Mouse (Mus musculus) gastrocnemius, postnatal 36 days (tissue): ENCODE data around the gene Mars. TPM values are rescaled to one million over a fixed set of nuclear protein-coding genes. Genes with fewer than 3 reads are reported as not detected.

Experiments used
- DNase-seq, 2 experiments: peaks; one replicate each; pipeline ENCODE4 v3.0.0; 2022
- intact Hi-C: fragments of 180-260 bp; cut with DNase I; formaldehyde crosslinking; loops from one replicate; pipeline ENCODE4 v1.15.1; 2025
- total RNA-seq, 2 experiments: library from RNA; stranded (reverse); gene quantifications; 2 replicates each; pipeline ENCODE4 v1.2.3; 2021

Gene Mars
- total RNA-seq, 2 experiments from 2014 or later, result 54.1 to 56.1 TPM

DNA sequence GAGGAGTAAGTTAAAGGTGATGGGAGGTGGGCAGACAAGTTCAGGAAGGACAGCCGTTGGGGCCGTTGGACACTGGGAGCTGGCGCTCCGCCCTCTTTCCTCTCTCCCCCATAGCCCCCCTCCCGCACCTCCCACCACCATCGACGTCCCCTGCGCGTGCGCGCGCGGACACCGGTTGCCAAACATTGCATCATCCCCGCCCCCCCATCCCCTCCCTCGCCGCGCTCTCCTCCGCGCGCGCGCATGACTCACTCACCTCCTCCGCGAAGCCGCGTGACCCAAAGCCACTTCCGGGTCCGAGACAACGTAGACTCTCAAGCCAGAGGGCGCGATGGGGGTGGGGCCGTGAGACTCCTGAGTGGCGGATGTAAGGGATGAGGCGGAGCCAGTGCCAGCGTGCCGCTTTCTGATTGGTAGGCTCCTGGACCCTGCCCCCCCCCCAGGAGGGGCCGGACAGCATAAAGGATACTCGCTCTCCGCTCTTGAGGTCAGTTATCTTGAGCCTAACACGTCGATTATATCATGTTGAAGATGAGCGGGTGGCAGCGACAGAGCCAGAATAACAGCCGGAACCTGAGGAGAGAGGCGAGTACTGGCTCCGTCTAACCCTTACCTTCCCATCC, 21.2 kb downstream of the Mars start:
- intact Hi-C loops, result no loop called here
- DNase-seq, result peak; percentile 99 to 100

DNA sequence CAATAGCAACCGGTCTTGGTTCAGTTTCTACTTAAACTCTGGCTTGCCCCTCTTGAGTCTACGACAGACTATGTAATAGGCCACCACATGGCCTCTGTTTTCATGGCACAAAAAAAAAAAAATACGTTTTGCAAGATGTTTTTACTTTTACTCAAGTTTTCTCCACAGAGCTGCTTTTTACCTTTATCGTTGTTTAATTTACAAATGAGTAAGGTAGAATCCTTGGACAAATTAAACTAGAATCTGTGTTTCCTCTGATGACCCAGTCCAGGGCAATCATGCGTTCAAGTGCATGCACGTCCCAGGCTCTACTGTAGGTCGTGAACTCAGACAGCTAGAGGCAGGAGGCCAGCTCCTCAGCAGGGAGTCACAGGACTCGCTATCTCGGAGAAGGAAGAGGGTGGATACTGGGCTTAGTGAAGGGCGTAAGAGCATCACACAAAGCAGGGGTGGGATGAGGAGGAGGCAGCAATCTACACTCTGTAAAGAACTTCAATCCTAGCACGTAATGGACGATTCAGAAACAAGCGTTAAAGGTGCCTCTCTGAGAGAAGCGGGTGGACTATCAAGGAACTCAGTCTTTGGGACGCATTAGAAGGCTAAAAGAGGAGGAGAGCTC, 21.9 kb downstream of the Mars start:
- peak in 1 of 2 experiments; percentile 59 for DNase-seq
- intact Hi-C loops, result no loop called here

DNA sequence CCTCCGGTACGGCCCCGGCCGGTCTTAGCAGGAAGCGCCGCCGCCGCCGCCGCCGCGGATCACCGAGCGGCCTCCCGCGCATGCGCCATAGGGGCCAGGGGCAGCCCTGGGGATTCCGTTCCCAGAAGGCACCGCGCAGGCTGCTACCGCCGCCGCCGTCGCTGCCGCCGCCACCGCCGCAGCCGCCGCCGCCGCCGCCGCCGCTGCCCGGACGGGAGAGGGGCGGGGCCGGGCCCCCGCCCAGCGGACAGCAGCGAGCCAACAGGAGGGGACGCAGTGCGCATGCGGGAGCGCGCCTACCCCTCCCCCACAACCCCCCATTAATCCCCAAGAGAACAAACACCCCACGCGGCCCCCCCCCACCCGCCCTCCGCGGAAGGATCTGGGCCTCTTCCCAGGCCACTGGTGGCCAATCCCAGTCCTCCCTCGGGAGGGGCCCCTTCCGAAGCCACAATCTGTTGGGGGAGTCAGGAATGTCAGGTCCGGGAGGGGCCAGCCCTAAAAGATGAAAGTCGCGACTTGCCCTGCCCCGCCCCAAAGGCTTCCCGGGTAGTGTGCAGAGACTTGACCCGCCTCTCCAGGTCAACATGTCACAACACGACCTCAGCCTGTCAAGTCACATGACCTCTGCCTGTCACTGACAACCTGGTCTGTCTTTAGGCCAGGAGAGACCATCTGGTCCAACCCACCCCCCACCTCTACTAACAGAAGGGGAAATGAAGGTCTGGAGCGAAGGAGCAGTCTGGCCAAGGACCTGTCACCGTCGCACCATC, 22.6 kb downstream of the Mars start, which contains the start of gene Mbd6:
Gene Mbd6, minus strand, starts transcription at position 219 of the 773 bp plus-strand sequence.
- intact Hi-C loops, result no loop called here
- peak; percentile 85 to 87 for DNase-seq

DNA sequence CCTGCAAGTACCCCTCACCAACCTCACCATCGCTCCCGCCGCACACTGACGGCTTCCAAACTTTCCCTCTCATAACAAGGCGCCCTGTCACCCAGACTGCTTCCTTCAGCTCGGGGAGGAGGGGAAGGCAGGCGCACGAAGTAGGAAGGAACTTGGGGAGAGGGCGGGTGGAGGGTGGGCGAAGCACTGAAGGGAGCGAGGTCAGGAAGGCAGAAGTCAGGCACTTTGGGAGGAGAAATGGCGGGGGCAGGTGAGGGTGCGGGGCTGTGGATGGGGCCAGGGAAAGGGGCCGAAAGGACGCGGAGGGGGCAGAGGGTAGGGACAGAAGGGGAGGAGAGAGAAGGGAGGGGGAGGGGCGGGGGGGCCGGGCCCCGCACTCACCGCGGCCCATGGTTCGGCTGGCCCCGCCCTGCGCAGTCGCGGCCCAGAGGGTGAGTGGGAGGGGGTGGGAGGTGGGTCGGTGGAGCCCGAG, 23.2 kb downstream of the Mars start:
- intact Hi-C loops, result no loop called here
- DNase-seq, result no peak

DNA sequence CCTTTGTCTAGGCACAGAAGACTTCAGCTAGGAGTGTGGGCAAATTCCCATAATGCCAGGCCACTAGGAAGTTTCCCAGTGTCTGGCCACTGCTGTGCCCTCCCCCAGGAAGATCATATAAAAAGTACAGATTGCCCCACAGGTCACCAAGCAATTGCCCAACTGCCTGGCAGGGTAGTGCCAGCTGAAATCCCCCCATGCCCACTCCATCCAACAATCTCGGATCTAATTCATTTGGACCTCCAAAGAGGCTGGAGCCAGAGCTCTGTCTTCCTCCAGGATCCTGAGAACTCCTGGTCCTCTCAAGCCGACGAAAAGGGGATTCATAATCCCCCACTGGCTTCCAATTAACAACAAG, 23.7 kb downstream of the Mars start:
- DNase-seq, result no peak
- intact Hi-C loops, result no loop called here

DNA sequence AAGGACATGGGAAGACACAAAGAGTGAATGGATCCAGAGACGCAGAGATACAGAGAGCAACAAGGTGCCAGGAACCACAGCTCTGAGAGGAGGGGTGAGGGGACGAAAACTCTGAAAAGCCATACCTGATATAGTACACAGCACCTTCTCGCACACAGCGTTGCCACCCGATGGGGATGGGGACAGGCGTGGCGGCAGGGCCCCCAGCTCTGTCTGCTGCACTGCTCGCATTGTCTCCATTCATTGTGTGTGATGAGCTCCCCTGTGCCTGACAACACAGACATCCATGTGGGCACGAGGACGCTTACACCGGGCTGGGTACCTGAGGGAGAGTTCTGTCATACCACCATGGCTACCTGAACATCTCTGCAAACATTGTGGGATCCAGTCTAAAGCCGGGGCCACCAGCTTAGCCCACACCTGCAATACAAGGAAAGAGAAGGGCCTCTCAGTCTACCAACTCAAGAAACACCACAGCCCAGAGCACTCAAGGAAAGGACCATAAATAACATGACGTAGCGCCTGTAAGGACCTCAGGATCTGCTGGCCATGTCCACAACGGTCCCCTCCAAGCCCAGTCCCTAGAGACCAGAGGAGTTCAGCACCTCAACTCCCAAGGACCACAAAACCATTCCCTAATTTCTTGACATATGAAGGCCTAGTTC, 24.2 kb downstream of the Mars start:
- intact Hi-C loops, result no loop called here
- no peak for DNase-seq

DNA sequence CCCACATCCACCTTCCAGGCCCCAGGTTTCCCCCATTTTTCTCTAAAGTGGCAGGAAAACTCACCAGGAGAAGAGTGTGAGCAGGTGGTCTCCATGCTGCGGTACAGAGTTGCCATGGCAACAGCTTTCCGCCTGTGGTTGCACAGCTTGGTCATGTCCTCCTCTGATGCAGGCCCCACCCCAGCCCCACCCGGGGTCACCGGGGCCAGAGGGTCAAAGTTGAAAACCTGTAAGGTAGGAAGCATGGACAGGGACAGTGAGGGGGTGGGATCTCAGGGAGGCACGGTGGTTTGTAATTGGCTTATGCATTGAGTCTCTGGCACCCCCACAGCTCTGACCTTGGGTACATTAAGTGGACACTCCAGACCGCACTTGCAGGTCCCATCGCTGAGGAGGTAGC, 24.9 kb downstream of the Mars start:
- intact Hi-C loops, result no loop called here
- DNase-seq, result no peak

DNA sequence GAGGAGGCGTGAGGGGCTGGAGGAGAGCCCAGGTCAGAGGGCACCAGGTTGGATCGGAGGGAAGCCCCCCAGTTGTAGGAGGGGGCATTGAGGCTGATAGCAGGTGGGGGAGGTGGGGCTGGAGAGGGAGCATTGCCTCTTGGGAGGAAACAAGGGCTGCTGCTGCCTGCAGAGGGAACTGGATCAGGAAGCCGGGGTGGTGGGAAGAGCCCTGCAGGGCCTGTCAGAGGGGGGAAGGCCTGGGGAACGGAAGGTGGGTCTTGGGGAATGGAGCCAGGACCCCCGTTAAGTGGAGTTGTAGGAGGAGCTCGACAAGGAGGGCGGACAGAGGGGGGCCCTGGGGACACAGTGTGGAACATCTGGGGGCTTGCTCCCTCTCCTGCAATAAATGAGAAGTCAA, 25.4 kb downstream of the Mars start:
- DNase-seq, result no peak
- intact Hi-C loops, result no loop called here

DNA sequence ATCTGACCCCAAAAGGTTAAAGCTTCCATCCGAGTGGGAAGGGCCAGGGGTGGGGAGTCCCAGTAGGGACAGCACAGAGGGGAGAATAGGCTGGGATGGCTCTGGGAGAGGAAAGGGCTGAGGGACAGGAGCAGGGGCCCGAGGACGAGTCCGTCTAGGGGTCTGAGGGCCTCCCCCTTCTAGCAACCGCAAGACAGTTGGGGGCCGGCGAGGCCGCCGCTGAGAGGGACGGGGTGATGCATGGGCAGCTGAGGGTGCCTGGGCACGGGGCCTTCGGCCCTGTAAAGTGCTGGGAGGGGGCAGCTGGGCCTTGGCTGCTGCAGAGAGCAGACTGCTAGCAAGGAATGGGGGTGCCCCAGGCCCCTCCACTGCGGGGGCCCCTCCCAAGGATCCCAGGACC, 25.9 kb downstream of the Mars start:
- no peak for DNase-seq
- intact Hi-C loops, result no loop called here

DNA sequence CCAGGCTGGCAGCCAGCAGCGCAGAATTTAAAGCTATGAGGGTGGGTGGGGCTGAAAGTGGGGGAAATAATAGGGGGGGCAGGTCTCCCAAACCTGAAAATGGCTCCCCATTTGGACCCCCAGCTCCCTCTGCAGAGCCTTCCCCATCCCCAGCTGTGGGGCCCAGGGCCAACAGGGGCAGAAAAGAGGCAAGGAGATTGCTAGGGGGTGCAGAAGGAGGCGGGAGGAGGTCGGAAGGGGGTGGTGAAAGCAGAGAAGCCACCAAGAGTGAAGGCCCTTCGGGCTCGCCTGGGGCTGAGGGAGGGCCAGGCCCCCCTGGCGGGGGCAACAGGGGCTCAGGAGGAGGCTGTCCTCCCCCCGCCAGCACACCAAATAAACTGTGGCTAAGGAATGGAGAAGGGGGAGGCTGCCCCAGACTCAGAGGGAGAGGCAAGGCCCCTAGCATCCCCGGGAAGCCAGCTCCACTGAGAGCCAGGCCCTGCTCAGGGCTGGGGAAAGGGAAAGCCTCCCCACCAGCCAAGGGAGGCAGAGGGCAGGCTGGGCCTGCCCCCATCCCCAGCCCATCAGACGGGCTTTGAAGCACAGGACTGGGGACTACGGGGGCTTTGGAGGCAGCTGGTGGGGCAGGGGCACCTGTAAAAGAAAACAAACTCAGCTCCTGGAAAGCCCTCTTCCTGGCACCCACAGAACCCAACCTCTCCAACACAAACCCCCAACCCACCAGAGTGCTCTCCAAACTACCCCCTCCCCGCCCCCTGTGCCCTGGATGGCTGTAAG, 26.7 kb downstream of the Mars start:
- DNase-seq, result no peak
- intact Hi-C loops, result no loop called here

DNA sequence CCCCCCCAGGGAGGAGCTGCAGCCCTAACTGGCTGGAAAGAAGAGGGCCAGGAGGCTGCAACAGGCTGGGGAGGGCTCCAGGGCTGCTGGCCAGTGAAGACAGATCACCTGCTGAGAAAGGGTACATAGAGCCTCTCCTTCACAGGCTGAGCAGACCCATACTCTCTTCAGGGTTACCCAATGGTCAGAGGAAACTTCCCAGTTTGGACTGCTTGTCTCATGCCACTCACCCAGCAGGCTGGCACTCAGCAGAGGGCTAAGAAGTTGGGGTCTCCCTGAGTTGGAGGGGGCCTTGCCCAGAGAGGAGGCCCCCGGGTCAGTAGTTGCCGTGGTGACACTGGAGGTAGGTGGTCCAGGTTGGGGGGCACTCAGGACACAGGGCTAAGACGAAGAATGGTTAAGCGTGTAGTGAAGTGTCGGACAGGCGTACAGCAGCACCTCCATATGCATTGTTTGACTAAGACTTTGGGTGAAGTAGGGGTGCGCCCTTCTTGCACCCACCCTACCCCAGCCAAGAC, 27.4 kb downstream of the Mars start:
- no peak for DNase-seq
- intact Hi-C loops, result no loop called here

DNA sequence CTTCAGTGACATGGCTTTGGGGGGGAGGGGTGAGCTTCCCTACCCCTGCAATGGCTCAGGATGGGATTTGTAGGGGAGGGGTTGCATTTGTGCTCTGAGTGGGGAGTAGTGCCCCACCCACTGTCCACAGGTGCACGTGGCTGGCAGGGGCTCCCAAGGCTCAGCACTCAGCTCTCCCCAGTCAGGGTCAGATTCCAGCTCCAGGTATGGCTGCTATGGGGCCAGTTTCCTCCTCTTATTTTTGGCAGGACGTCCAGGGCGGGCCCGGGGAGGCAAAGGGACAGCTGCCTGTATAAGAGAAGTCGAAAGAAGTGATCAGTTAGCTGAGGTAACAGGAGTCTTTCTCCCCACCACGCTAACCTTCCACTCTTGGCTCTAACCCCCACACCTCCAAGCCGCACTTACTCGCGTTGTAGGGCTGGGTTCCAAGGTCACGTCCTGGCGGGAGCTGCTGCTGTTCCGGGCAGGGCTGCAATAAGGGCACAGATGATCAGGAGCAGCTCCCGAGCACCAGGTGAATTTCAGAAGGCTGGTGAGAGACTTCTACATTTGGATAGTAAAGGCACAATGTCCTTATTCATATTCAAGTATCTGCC, 28.9 kb downstream of the Mars start:
- intact Hi-C loops, result no loop called here
- no peak for DNase-seq

DNA sequence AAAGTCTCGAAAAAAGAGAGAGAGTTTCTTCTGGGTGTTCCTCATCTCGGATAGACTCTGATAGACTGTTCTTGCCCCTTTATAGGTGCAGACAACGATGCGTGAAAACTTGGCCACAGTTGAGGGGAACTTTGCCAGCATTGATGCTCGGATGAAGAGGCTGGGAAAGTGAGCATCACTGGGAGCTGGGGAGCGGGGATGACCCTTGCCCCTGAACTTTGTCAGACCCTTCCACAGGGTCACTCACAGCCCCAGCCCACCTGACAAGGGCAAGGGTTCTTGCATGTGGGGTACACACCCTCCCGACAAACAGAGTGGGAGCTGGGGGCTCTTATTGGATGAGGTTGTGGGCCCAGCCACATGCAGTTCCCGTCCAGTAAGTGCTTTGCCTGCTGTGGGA, 30.3 kb downstream of the Mars start:
- DNase-seq, result no peak
- intact Hi-C loops, result no loop called here

DNA sequence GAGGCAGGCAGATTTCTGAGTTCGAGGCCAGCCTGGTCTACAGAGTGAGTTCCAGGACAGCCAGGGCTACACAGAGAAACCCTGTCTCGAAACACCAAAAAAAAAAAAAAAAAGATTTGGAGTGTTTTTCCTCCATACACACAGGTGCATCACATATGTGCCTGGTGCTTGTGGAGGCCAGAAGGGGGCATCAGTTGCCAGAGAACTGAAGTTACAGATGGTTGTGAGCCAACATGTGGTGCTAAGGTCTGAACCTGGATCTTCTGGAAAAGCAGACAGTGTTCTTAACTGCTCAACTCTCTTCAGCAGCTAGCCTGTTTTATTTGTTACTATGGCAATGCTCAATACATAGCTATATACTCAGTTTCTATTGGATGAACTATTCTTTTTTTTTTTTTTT, 31.9 kb downstream of the Mars start:
- no peak for DNase-seq
- intact Hi-C loops, result no loop called here

DNA sequence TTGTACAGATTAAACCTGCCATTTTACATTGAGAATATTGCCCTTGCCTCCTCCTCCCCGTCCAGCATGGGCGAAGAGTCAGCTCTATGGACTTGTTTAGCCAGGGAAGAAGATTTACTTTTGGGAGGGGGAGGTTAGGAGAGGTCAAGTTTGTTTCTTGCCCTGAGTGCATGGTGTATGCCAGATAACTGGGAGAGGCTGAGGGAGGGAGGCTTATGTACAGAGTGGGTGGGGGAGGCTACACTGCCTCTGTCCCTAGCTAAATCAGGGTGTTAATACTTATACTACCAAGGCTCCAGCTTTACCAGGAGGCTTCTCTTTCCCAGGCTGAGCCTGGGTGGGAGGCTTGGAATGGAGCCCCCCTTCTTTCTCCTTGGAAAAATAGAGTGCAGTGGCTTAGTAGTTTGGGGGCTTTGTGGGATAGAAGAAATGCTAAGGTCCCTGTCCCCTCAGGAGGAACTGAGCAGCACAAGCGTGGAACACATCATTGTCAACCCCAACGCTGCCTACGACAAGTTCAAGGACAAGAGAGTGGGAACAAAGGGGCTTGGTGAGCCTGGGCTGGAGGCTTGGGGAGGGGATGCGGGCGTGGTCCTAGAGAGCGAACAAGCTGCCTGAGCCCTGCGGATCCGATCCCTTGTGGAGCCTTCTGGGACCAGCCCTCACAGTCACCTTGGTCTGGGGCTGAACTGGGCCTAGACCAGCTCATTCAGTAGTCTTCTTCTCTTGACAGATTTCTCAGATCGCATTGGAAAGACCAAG, 37.1 kb downstream of the Mars start:
- DNase-seq, result peak in 1 of 2 experiments; percentile 3
- intact Hi-C loops, result no loop called here

DNA sequence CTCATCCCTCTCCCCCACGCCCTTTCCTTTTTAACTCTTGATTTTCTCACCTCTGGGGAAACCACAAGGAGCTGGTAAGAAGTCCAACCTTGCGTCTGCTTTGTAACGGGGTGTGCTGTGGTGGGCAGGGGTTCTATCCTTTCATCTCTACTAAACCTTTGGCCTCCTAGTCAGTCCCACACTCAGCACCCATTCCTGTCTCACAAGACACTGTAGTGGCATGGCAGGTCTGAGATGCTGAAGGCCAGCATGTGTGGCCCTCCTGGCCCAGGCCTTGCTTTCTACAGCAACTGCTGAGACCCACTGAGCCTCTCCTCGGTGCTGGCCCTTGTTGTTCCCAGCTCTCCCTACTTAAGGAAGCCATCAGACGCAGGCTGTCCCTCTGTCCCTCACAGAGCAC, 39.2 kb downstream of the Mars start:
- DNase-seq, result no peak
- intact Hi-C loops, result no loop called here

DNA sequence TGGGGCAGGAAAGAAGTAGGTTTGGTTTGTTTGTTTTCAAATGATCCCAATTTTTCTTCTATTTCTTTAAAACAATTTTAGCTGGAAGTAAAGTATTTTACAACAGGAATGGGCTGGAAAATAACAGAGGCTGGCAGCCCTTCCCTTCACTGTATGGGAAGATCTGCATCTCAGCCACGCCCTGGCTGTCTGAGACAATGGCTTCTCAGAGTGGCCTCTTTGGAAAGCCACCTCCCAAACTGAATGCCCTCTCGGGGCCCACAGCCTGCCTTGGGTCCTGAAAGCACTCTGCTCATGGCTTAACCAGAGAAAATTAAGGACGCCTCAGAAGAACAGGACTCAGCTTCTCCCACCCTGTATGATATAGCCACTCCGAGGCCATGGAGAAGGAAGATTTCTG, 41.7 kb downstream of the Mars start:
- DNase-seq, result no peak
- intact Hi-C loops, result no loop called here

DNA sequence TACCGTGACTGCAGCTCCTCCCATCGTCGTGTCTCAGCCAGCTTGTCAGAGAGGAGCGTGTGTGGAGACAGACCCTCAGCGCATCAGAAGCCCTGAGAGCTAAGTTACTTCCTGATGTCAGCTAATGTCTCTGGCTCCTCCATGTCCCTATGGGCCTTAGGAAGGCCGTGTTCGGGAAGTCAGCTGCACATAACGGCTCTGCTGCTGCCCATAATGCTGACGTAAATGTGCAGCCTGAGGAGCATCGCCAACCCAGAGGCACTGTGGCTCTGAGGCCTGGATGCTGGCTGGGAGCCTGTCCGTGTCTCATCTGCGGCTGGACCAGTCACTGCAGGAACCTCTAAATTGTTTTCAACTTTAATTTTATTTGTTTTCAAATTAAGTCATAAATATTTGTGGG, 42.5 kb downstream of the Mars start:
- DNase-seq, result no peak
- intact Hi-C loops, result no loop called here

DNA sequence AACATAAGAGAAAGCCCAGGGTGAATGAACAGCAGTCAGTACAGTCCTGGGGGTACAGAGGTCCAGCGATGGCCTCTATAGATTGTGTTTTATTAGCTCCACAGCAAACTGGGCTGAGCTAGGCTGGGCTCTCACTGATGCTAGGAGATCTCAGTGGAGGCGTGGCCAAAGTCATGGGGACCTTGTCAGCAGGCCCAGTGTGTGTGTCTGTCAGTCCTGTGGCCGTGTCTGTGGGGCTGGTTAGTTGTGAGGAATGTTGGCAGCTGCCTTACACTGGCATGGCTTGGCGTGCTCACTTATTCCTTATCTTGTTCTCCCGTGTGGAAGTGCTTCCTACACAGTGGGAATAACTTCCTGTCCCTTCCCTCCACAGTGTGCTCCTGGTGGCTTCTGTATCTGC, 43.2 kb downstream of the Mars start:
- intact Hi-C loops, result no loop called here
- DNase-seq, result no peak
